Mouse (Mus musculus) right cerebral cortex, postnatal 14 days (tissue): ENCODE results near the gene Gm20388.
A peak's percentile ranks its signal among the peaks of the same experiment; 100 is the strongest.

Source experiments
- DNase-seq: peaks from one replicate; pipeline ENCODE4 v3.0.0; 2022

Gene Gm20388

DNA sequence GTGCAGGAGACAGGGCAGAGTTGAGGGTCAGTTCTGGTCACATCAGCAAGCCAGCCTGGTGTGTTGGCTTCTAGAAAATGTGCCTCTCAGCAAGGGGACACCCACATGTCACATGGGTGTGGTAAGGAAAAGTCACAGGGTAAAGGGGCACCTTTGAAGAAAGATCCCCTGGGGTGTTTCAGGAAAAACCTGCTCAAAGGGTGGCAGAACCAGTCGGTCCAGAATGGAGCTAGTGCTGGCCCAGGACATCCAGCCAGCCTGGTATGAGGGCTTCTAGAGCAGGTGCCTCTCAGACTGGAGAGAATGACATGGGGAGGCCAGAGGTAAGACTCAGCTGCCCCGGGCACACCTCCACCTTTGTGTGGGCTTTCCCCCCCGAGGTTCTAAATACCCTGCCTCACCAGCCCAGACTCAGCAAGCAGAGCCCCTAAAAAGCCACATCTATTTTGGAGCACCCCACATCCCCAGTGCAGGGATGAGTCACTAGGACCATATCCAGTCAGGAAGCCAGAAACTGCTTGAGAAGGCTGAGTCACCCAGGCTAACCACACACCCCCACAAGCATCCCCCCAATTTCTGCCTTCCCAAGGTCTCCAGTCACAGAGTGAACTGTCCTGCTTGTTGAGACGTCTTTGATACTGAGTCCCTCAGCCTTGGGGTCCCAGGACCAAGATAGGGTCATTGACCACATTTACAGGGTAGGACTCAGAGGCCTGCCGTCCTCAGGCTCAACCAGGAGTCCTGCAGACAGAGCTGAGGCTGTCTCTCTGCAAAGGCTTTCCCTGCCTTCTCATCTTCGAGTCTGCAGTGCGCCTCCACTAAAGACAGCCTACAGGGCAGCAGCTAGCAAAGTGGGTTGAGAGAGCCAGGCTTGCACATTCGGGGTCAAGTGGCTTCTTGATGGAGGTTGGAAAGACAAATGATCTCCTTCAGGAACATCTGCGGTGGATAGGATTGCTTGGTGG is 2445.3 kb downstream of the Gm20388 start:
- no peak for DNase-seq

GRCm38 (mm10) chr8:122357202-122357601 is 2446.6 kb downstream of the Gm20388 start:
- DNase-seq = no peak

- no peak for DNase-seq
Observed at GRCm38 (mm10) chr8:122357641-122358040, 2447.0 kb downstream of the Gm20388 start.

DNA sequence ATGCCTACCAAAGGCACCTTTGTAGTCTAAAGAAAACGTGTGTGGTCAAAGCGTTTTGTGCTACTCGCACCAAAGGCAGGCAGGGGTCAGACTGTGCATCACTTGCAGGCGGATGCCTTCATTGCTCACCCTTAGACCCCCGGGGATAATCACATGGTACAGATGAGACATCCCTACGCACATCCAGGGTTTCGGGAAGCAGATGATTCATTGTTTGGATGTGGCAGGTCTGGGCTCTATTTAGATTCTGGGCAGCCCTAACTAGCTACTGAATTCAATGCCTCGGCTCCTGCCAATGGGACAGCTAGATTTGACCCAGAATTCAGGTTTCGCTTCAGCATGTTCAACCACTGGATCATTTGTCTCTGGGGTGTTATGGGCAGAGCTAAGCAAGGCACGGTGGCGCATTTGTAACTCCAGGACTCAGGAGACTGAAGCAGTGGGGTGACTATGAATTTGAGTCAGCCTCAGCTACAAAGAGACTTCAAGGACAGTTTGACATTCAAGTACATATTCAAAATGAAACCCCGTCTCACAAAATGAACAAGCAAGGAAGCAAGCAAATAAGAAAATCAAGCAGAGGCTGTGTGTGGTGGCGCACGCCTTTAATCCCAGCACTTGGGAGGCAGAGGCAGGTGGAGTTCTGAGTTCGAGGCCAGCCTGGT is 2448.6 kb downstream of the Gm20388 start:
- no peak for DNase-seq

GRCm38 (mm10) chr8:122360696-122361416 is 2450.2 kb downstream of the Gm20388 start, which contains the start of gene Trhr2:
TSS of gene Trhr2 (minus strand) at chr8:122360746.
- DNase-seq = no peak

DNA sequence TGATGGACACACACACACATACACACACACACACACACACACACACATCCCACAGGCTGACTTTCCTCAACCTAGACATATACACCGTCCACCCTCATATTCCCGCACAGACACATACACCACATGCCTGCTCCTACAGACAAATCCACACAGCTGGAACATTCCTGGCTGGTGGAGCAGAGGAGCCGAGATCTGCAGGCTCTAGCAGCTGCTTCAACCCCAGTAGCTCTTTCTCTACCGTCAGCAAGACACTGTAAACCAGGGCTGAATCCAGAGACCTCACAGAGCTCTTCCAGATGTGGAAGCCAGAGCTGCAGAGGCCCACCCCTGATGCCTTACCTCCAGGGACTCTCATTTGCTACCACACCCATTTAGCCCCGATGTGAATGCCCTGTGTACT is 2451.6 kb downstream of the Gm20388 start:
- DNase-seq = no peak

DNA sequence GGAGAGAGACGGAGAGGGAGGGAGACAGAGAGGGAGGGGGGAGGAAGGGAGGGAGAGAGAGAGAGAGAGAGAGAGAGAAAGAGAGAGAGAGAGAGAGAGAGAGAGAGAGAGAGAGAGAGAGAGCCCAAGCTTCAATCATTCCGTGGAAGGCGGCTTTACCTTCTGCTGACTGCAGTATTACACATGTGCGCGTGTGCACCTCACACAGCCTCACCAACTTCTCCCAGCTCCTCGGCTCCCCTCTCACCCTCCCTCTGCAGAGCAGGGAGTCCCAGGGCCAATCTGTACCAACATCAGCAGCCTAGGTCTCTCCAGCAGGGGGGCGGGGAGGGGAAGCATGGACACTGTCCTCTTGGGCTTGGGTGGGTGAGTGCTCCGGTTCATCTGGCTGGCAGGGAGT is 2452.3 kb downstream of the Gm20388 start:
- DNase-seq = no peak

- DNase-seq = no peak
Observed at GRCm38 (mm10) chr8:122368494-122368893, 2457.9 kb downstream of the Gm20388 start.

DNA sequence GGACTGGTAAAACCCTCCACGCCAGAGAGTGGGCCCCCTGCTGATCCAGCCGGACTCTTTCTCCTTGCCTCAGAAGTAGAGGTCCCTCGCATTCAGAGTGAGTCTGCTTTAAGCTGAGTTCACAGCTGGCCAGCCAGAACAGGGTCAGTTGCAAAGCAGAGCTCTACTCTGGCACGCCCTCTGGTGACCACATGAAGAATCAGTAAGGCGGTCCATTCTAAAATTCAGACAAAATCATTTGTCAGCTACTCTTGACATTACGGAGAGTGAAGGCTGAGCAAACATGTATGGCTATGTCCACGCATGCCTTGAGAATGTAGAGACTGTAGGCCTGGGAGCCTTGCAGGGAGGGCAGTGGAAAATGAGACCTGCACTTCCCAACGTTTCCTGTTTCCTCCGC is 2459.0 kb downstream of the Gm20388 start:
- DNase-seq = peak; percentile 80

DNA sequence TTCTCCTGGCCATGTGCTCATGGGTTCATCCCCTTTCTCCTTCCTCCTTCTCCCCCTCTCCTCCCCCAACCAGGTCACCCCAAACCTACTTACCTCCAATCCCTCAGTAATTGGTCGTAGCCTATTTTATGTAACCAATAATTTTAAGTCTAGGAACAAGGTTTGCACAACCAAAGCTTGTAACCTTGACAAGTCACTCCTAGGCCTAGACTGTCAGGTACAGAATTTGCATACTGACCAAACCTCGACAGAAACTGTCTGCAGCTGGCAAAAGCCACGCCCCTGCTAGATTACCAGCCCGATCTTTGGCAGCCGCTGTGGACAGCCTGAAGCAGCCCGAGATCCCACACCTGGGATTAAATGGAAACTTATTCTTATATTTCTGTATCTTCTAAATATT is 2461.1 kb downstream of the Gm20388 start:
- no peak for DNase-seq

DNA sequence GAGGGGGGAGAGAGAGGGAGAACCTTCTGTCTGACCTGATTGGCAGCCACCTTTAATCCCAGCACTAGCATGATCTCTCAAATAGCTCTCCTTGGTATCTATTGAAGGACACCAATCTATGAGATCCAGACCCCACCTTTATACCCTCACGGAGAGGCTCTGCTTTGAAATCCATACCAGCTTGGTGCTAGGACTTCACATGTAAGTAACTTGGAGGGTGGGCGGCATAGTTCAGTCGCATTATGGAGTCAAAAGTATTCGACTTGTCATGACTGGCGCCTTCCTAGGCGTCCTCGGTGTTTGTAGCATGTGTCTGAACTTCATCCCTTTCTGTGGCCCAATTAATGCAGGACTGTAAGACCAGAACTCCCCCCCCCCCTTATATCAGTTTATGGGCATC is 2464.7 kb downstream of the Gm20388 start:
- no peak for DNase-seq

DNA sequence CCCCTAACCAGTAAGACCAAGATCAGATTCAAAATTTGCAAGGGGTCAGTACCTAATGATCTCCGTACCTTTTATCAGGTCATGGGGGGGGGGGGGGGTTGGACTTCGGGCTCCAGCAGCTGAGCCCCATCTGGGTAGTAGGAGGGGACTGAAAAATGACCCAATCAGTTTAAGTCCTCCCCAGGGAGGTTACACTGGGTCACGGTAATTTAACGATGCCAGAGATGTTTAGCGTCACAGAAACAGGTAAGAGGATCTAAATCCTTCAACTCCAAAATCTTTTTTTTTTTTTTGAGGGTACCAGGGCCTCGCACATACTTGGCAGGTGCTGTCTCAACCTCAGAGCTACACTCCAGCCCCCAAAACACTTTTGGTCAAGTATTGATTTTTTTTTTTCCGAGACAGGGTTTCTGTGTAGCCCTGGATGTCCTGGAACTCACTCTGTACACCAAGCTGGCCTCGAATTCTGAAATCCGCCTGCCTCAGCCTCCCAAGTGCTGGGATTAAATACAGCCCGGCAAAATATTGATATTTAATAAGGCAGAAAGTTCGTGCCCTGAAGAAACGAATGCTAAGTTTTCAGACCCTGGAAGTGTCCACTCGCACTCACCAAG is 2465.2 kb downstream of the Gm20388 start:
- DNase-seq = no peak

DNA sequence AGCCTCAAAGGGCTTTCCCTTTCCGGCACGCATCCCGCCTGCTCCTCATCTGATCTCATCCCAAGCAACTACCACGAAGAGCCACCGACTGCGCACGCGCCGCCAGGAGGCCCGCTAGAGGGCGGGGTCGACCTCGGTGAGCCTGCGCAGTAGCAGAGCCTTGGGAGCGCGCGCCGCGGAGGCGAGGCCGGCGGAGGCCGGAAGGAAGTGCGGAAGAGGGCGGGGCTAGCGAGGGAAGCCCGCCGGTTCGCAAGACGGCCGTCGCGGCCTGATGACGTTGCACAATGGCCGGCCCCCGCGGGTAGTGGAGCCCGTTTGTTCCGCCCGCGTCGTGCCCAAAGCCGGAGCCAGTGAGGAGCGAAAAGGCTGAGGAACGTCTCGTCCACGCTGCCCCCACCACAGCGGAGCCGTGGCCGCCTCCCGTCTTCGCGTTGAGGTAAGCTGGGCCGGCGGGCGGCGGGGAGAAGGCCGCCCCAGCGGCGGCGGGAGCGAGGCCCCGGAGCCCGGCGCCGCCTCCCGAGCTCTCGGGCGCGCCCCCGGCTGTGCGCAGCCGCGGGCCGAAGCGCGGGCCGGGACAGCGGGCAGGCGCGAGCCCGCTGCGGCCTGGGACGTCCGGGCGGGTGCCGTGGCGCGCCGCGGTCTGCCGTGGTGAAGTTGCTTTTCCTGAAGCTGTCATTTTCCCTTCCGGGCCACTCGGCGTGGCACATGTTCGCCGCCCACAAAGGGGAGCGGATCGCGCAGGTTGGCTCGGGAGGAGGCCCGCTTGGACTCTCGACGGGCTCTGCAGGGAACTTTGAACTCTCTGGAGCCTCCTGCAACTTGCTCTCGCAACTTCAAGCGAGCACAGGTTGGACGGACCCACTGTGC is 2466.0 kb downstream of the Gm20388 start, which contains the start of gene Zc3h18:
Zc3h18 (plus strand) TSS at position 245 of the 867 bp plus-strand sequence.
- DNase-seq = peak; percentile 100

GRCm38 (mm10) chr8:122383039-122383438 is 2472.4 kb downstream of the Gm20388 start:
- DNase-seq = no peak

- DNase-seq = no peak
Observed at GRCm38 (mm10) chr8:122389357-122389756, 2478.7 kb downstream of the Gm20388 start.

- DNase-seq = no peak
Observed at GRCm38 (mm10) chr8:122390758-122391157, 2480.1 kb downstream of the Gm20388 start.

- no peak for DNase-seq
Observed at GRCm38 (mm10) chr8:122393717-122394116, 2483.1 kb downstream of the Gm20388 start.

GRCm38 (mm10) chr8:122395291-122395690 is 2484.7 kb downstream of the Gm20388 start:
- DNase-seq = no peak

DNA sequence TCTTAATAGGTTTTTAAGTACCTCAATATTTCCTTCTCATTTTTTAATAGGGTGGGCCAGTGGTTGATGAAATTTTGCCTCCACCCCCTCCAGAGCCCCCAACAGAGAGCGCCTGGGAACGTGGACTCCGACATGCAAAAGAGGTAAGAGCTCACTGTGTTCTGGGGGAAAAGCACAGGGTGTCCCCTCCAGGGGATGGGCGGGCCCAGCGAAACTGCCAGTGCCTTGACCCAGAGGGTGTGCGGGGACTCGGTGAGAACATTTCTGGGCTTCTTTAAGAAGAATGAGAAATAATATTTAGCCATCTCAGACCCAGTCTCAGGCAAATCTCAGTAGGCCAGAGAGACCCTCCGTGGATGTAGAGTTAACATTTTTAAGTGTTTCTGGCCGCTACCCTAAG is 2487.5 kb downstream of the Gm20388 start:
- no peak for DNase-seq

DNA sequence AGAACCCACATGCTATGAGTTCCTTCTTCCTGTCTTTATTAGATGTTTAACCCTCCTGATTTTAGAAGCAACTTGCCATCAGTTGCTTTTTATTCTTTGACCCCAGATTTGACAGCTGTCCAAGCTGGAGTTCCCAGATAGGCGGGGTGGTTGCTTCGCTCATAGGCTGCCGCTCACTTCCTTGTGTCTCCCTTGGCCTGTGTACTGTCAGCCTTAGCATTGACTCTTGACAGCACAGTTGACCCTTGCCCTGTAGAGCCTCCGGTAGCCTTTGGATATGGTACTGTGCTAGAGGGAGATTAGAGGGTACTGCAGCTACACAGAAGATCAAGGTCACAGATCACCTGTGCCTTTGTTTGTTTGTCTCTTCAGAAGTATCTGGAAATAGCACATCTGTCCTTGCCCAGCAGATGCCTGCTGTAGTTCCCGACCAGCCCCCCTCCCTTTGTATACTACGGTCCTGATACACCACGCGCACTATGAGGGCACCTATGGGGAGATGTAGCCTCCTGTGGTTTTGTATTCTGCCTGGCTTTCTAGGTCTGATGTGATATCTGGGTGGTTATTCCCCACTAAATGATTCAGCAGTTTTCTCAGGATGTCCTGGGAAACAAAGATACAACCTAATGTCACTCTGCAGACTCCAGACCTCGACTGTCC is 2494.6 kb downstream of the Gm20388 start:
- DNase-seq = no peak

DNA sequence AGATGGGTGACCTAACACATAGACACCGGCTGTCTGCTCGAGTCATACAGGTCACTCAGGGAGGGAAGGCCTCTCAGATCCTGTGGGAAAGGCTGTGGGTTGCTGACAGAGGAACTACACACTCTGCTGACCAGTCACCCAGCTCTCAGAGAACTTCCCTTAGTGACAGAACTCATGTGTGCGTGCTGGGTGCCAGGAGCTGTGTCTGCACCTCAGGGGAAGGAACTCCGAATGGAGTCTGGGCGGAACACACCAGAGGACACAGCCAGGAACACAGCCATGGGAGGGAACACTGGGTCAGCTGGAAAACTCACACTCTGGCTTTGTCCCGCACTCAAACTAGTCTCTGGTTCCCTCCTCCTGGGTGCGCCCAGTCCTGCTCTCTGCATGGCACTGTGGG is 2497.0 kb downstream of the Gm20388 start:
- no peak for DNase-seq
